Mouse (Mus musculus): ENCODE data around the gene Pmel.

- no peak for TF ChIP-seq E2F4 (IDR thresholded peaks at IDR 0.05; ENCODE audit: insufficient replicate concordance, low read depth, low read length)
- no peak for TF ChIP-seq MAX (IDR thresholded peaks at IDR 0.05; ENCODE audit: low read length)
- no peak for TF ChIP-seq GABPA (IDR thresholded peaks at IDR 0.05; ENCODE audit: insufficient replicate concordance, low read depth, low read length)
- TF ChIP-seq EP300 (IDR thresholded peaks at IDR 0.05; ENCODE audit: low read length) = no peak
- no peak for TF ChIP-seq CTCF (conservative IDR thresholded peaks at IDR 0.05 in 1 of 2, IDR thresholded peaks at IDR 0.05 in 1 of 2; ENCODE audit: low read depth in 2 of 2, low read length in 2 of 2)
- no peak for TF ChIP-seq POLR2A (IDR thresholded peaks at IDR 0.05; ENCODE audit: low read depth, low read length)
- TF ChIP-seq POLR2AphosphoS2 (IDR thresholded peaks at IDR 0.05; ENCODE audit: low read depth, low read length) = no peak
Measured at GRCm38 (mm10) chr10:128743791-128744191, 39.8 kb downstream of the Pmel start.
